Mouse (Mus musculus) erythroblast, embryonic 14.5 days (primary cell): ENCODE data around the gene Tspan9.

Experiments
- GATA1 ChIP-seq: IDR thresholded peaks from 2 replicates; pipeline ENCODE4 v1.6.1; 2012; ENCODE audit warnings: low read length, inconsistent platforms, mixed read lengths
- TAL1 ChIP-seq: IDR thresholded peaks from 3 replicates; pipeline ENCODE4 v1.6.1; 2012; ENCODE audit warnings: low read length, inconsistent platforms, mixed read lengths

DNA sequence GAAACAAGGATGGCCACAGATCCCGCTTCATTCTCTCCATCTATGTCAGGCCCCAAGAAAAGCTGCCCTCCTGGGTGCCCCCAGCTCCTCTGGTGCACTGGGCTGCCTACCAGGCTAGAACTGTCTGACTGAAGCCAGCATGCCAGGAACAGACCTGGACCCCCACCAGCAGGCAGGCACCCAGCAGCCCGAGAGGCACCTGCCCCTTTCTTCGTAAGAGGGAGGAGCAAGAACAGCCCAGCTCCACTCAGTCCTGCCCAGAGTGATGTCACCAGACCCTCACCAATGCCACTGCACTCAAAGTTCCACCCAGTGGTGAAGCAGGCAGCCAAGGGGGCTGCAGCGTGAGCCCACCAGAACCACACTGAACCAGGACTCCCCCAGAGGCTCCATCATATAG lies 112.3 kb downstream of the Tspan9 start:
- TF ChIP-seq TAL1 (no peak), GATA1 (no peak)
